Mouse (Mus musculus) ES-E14 (cell line): Measurements from ENCODE around the gene Draxin.

ENCODE experiments used
- HCFC1 ChIP-seq: IDR thresholded peaks from 2 replicates; pipeline ENCODE4 v1.6.1; 2012; ENCODE audit warnings: low read length, inconsistent platforms, borderline replicate concordance; ENCODE audit not compliant: insufficient read depth
- MAFK ChIP-seq: IDR thresholded peaks from 2 replicates; pipeline ENCODE4 v1.6.1; 2014; ENCODE audit warnings: mild to moderate bottlenecking, low read depth, low read length, inconsistent platforms; ENCODE audit not compliant: insufficient read depth
- ZC3H11A ChIP-seq: IDR thresholded peaks from 2 replicates; pipeline ENCODE4 v1.6.1; 2012; ENCODE audit warnings: low read depth, mild to moderate bottlenecking, inconsistent platforms, low read length, borderline replicate concordance

DNA sequence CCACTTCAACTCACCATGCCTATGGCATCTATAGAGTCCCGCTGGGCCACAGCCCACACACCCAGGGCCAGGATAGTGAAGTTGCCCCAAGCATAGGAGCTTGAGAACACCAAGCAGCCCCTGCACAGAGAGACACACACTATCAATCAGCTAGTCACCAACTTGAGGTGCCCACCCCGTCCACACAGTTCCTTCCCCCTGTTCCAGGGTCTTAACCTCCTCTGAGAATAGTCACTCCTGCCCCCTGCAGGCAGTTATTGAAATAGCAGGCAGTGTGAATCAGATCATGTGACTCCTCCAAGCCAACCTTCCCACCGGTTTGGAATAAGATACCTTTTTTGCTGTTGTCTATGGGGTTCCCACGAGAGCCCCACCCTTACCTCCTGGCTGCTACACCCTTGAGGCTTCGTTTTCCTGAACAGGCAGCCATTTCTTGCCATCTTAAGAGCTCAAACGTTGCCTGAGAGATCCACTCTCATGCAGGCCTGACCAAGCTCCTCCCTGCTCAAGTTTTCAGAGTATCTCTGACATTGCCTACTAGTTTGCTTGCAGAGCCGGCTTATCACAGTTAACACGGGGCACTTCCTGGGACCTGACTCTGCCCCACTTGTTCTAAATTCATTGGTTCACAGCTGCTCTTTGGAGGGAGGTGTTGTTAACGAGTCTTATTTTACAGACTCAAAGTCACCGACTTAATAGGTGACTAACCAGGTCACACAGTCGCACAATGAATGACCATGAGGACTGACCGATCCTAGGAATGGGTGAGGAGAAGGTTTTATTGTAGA, 48.0 kb downstream of the Draxin start:
- TF ChIP-seq HCFC1 = no peak
- TF ChIP-seq MAFK = no peak
- no peak for TF ChIP-seq ZC3H11A
